Mouse (Mus musculus) ES-E14 (cell line): ENCODE data around the gene Olfr1412.

ENCODE experiments used
- CHD2 ChIP-seq: IDR thresholded peaks from 2 replicates; pipeline ENCODE4 v1.6.1; 2014; ENCODE audit warnings: mild to moderate bottlenecking, low read depth, low read length, inconsistent platforms
- ZNF384 ChIP-seq: IDR thresholded peaks from 2 replicates; pipeline ENCODE4 v1.6.1; 2012; ENCODE audit warnings: low read depth, low read length, inconsistent platforms

GRCm38 (mm10) chr1:92613175-92613574, 27.6 kb downstream of the Olfr1412 start:
- no peak for TF ChIP-seq CHD2
- no peak for TF ChIP-seq ZNF384
